Mouse (Mus musculus) intestine, embryonic 15.5 days (tissue): ENCODE measurements around the gene Gm2a. TPM values are rescaled to one million over a fixed set of nuclear protein-coding genes. Genes with fewer than 3 reads are reported as not detected.

Experiments
- ATAC-seq: fragments of 200-750 bp; cut with Nextera tagmentation; 2 replicates; pipeline ENCODE4 v1.8.0; 2017; ENCODE audit warnings: moderate TSS enrichment, moderate library complexity
- H3K27ac ChIP-seq: fragments of 300-500 bp; sonication (generic); 2 replicates; pipeline ENCODE4 v1.5.1; 2015; ENCODE audit warnings: mild to moderate bottlenecking, inconsistent platforms
- H3K27me3 ChIP-seq: fragments of 300-500 bp; sonication (generic); replicated peaks from 2 replicates; pipeline ENCODE4 v1.6.1; 2015; ENCODE audit warnings: inconsistent platforms
- H3K36me3 ChIP-seq: fragments of 300-500 bp; sonication (generic); 2 replicates; pipeline ENCODE4 v1.6.1; 2015; ENCODE audit warnings: inconsistent platforms
- H3K4me1 ChIP-seq: fragments of 300-500 bp; sonication (generic); replicated peaks from 2 replicates; pipeline ENCODE4 v1.6.1; 2015; ENCODE audit warnings: inconsistent platforms
- H3K4me2 ChIP-seq: fragments of 300-500 bp; sonication (generic); replicated peaks from 2 replicates; pipeline ENCODE4 v1.6.1; 2015; ENCODE audit warnings: mild to moderate bottlenecking, inconsistent platforms
- H3K4me3 ChIP-seq: fragments of 300-500 bp; sonication (generic); replicated peaks from 2 replicates; pipeline ENCODE4 v1.5.1; 2015; ENCODE audit warnings: inconsistent platforms
- H3K9ac ChIP-seq: fragments of 300-500 bp; sonication (generic); 2 replicates; pipeline ENCODE4 v1.6.1; 2015; ENCODE audit warnings: inconsistent platforms
- H3K9me3 ChIP-seq: fragments of 300-500 bp; sonication (generic); 2 replicates; pipeline ENCODE4 v1.6.1; 2016; ENCODE audit warnings: inconsistent platforms
- WGBS: fragments of 180-500 bp; shearing (Covaris S2); methylation state at CpG from one replicate; pipeline ENCODE4 v1.1.7; 2015; 5-methylcytosine and 5-hydroxymethylcytosine counted together
- polyA plus RNA-seq: library from polyadenylated mRNA; unstranded; fragments of >200 nt; fragmentation: Nextera tagmentation; extraction: Ambion mirVana; gene quantifications from 2 replicates; pipeline ENCODE4 v1.2.1, GENCODE M21; 2015

The Gm2a gene
- polyA plus RNA-seq, 1 experiment from 2014 or later, result 20.9 TPM

DNA sequence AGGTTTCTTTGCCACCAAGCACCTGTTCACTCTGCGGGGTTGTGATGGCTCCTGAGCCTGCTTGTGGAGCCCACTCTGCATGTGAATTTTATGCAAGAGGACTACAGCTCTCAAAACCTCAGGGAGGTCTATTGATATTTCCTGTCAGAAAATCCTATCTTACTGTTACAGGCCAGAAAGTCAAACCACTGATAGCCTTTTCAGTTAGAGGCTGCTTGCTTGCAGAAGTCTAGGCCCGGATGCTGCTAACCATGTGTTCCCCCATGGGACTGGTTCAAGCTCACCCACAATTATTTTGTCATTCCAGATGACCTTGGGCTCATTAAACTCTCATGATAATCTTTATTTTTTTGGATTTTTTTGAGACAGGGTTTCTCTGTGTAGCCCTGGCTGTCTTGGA lies 19.1 kb downstream of the Gm2a start:
- Histone ChIP-seq H3K27ac (no peak overlapping the region), H3K36me3 (no peaks in the 10 kb centered on the region), H3K4me1 (no peaks in the 10 kb centered on the region), H3K27me3 (no peaks in the 10 kb centered on the region), H3K9me3 (no peaks in the 10 kb centered on the region), H3K4me3 (no peak overlapping the region), H3K9ac (no peak overlapping the region), H3K4me2 (no peak overlapping the region)
- WGBS, result 95% methylated on average over 2 of the region's 2 CpGs
- ATAC-seq, result no peak

DNA sequence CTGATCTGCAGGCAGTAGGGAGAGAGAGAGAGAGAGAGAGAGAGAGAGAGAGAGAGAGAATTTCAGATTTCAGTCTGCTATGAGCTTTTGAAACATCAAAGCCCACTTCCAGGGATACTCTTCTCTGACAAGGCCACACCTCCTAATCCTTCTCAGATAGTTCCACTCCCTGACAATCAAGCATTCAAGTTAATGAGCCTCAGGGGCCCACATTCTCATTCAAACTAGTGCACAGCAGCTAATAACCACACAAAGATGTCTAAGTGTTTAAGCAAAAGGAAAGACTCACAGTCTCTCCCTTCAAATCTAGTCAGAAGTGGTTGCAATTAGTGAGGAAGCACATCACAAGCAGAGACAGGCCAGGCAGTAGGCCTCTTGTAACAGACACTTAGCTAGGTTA lies 22.4 kb downstream of the Gm2a start:
- Histone ChIP-seq H3K27me3 (no peaks in the 10 kb centered on the region), H3K4me3 (no peak overlapping the region), H3K9ac (no peak overlapping the region), H3K36me3 (no peaks in the 10 kb centered on the region), H3K27ac (no peak overlapping the region), H3K4me1 (no peaks in the 10 kb centered on the region), H3K9me3 (no peaks in the 10 kb centered on the region), H3K4me2 (no peak overlapping the region)
- ATAC-seq, result no peak

- no peak for ATAC-seq
- Histone ChIP-seq H3K9ac (no peak overlapping the region), H3K36me3 (no peaks in the 10 kb centered on the region), H3K4me1 (no peaks in the 10 kb centered on the region), H3K27ac (0 out of 2 replicates have a peak overlapping the region, but pooled peaks have one; percentile 51), H3K27me3 (no peaks in the 10 kb centered on the region), H3K4me2 (no peak overlapping the region), H3K9me3 (no peaks in the 10 kb centered on the region), H3K4me3 (no peak overlapping the region)
- WGBS, result 63% methylated on average over 8 of the region's 8 CpGs
These were observed 22.9 kb downstream of the Gm2a start for GRCm38 (mm10) chr11:55120821-55121271.

DNA sequence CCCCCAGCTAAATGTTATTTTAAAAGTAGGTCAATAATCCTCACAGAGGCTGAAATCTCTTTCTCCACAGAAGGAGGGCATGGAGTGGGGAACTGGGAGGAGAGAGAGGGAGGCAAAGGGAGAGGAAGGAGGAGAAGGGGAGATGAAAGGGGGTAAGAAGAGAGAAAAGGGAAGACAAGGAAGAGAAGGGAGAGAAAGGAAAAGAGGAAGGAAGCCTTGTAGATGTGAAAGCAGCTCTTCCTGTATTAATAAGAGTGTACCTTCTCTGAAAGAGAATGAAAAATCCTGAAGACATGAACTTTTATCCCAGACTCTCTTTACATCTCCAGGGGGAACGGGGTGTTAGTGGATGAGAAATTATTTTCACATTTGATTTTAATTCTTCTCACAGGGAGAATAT lies 23.5 kb downstream of the Gm2a start:
- no peaks in the 10 kb centered on the region for H3K36me3 ChIP-seq
- H3K4me1 ChIP-seq, result no peaks in the 10 kb centered on the region
- WGBS, result 89% methylated on average over 1 of the region's 1 CpGs
- ATAC-seq, result no peak
- H3K27me3 ChIP-seq, result no peaks in the 10 kb centered on the region
- no peak overlapping the region for H3K4me2 ChIP-seq
- H3K9ac ChIP-seq, result no peak overlapping the region
- no peak overlapping the region for H3K4me3 ChIP-seq
- H3K27ac ChIP-seq, result no peak overlapping the region
- no peaks in the 10 kb centered on the region for H3K9me3 ChIP-seq

GRCm38 (mm10) chr11:55126663-55127062 lies 28.7 kb downstream of the Gm2a start:
- H3K4me1 ChIP-seq, result no peaks in the 10 kb centered on the region
- H3K9me3 ChIP-seq, result no peaks in the 10 kb centered on the region
- no peak overlapping the region for H3K4me2 ChIP-seq
- no peak overlapping the region for H3K4me3 ChIP-seq
- no peak overlapping the region for H3K9ac ChIP-seq
- no peaks in the 10 kb centered on the region for H3K36me3 ChIP-seq
- no peaks in the 10 kb centered on the region for H3K27me3 ChIP-seq
- WGBS, result 65% methylated on average over 3 of the region's 3 CpGs
- no peak overlapping the region for H3K27ac ChIP-seq
- no peak for ATAC-seq

- Histone ChIP-seq H3K4me1 (no peaks in the 10 kb centered on the region), H3K9me3 (no peaks in the 10 kb centered on the region), H3K4me2 (no peak overlapping the region), H3K36me3 (no peaks in the 10 kb centered on the region), H3K4me3 (no peak overlapping the region), H3K27ac (no peak overlapping the region), H3K27me3 (no peaks in the 10 kb centered on the region), H3K9ac (no peak overlapping the region)
- no peak for ATAC-seq
- WGBS, result 62% methylated on average over 6 of the region's 6 CpGs
These were observed 30.0 kb downstream of the Gm2a start for GRCm38 (mm10) chr11:55127937-55128336.

DNA sequence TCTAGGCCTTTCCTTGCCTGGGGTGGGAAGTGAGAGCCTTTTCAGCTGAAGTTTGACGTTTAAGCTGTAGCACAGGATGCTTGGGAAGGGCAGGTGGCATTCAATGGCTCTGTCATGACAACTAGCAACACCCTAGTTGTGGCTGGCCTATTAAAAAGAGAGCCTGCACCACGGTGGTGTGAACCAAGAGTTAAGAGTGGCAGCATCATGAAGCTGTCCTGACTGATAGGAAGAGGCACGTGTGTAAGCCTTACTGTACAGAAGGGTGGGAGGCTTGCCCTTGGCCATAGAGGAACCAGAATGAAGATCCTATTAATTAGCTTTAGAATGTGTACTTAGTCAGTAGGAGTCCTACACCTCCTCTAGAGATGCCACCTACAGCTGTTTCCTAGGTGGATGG lies 30.5 kb downstream of the Gm2a start:
- 77% methylated on average over 3 of the region's 3 CpGs for WGBS
- ATAC-seq, result no peak
- H3K4me1 ChIP-seq, result no peaks in the 10 kb centered on the region
- H3K27ac ChIP-seq, result no peak overlapping the region
- H3K9ac ChIP-seq, result no peak overlapping the region
- no peaks in the 10 kb centered on the region for H3K27me3 ChIP-seq
- H3K36me3 ChIP-seq, result no peaks in the 10 kb centered on the region
- no peaks in the 10 kb centered on the region for H3K9me3 ChIP-seq
- H3K4me2 ChIP-seq, result no peak overlapping the region
- H3K4me3 ChIP-seq, result no peak overlapping the region

DNA sequence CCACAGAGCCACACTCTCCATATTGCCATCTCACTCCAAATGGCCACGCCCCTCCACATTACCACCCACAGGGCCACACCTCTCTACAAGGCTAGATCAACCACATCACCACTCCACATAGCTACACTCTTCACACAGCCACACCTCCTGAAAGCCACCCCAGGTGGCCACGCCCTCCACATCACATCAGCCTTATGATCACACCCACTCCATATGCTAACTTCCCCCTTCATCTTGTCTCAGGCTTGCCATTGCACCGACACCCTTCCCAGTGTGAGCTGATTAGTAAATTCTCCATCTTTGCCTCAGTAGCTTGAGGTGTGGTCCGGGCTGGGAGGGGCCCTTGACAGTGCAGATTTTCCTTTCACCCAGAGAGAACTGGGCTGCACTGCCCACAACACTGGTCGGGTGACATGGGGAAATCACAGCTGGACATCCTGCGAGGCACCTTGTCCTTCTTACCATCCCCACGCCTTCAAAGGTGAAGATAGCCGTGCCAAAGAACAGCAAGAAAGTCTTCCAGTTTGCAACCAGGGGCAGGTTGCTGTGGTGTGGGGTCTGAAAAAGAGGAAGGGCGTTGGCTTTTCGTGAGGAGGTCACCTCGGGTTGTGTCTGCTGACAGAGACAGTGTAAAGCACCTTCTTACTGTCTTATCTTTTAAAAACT lies 33.3 kb downstream of the Gm2a start:
- Histone ChIP-seq H3K4me1 (no peaks in the 10 kb centered on the region), H3K4me2 (no peak overlapping the region), H3K36me3 (no peaks in the 10 kb centered on the region), H3K4me3 (no peak overlapping the region), H3K27me3 (no peaks in the 10 kb centered on the region), H3K9ac (no peak overlapping the region), H3K9me3 (no peaks in the 10 kb centered on the region), H3K27ac (no peak overlapping the region)
- ATAC-seq, result peak; percentile 63; the same call in 1 of the 2 replicates
- WGBS, result 87% methylated on average over 11 of the region's 11 CpGs

DNA sequence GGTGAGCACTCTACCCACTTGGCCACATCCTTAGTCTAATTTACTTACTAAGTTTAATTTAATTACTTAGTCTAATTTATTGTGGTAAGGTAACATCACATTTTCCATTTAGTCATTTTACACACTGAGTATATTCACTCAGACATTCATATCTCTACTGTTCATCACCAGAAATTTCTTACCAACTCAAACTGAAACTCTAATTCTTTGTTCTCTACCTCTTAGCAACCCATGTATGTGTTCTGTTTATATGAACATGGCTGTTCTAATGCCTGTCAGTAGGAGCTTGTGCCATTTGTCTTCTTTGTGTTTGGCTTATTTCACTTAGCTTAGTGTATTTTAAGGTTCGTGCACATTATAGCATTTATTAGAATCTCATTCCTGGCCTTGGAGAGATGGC lies 34.0 kb downstream of the Gm2a start:
- ATAC-seq, result no peak
- no peak overlapping the region for H3K4me3 ChIP-seq
- H3K27me3 ChIP-seq, result no peaks in the 10 kb centered on the region

GRCm38 (mm10) chr11:55133204-55133603 lies 35.3 kb downstream of the Gm2a start:
- Histone ChIP-seq H3K4me2 (no peak overlapping the region), H3K4me3 (no peak overlapping the region), H3K9me3 (no peaks in the 10 kb centered on the region), H3K4me1 (no peaks in the 10 kb centered on the region), H3K27ac (no peak overlapping the region), H3K27me3 (no peaks in the 10 kb centered on the region), H3K36me3 (no peaks in the 10 kb centered on the region), H3K9ac (no peak overlapping the region)
- 97% methylated on average over 1 of the region's 1 CpGs for WGBS
- no peak for ATAC-seq

More for the DNA sequence above, 34.0 kb downstream of the Gm2a start:
- WGBS, result 62% methylated on average over 1 of the region's 1 CpGs
- no peaks in the 10 kb centered on the region for H3K9me3 ChIP-seq
- H3K4me2 ChIP-seq, result no peak overlapping the region
- H3K27ac ChIP-seq, result no peak overlapping the region
- no peaks in the 10 kb centered on the region for H3K4me1 ChIP-seq
- no peak overlapping the region for H3K9ac ChIP-seq
- no peaks in the 10 kb centered on the region for H3K36me3 ChIP-seq

GRCm38 (mm10) chr11:55134407-55134806 lies 36.5 kb downstream of the Gm2a start:
- H3K27me3 ChIP-seq, result no peaks in the 10 kb centered on the region
- H3K4me2 ChIP-seq, result no peak overlapping the region
- ATAC-seq, result no peak
- no peaks in the 10 kb centered on the region for H3K36me3 ChIP-seq
- H3K4me3 ChIP-seq, result no peak overlapping the region
- H3K4me1 ChIP-seq, result no peaks in the 10 kb centered on the region
- H3K27ac ChIP-seq, result no peak overlapping the region
- no peaks in the 10 kb centered on the region for H3K9me3 ChIP-seq
- WGBS, result 86% methylated on average over 1 of the region's 1 CpGs
- H3K9ac ChIP-seq, result no peak overlapping the region

- no peaks in the 10 kb centered on the region for H3K36me3 ChIP-seq
- H3K9ac ChIP-seq, result no peak overlapping the region
- ATAC-seq, result no peak
- 87% methylated on average over 5 of the region's 5 CpGs for WGBS
- H3K27ac ChIP-seq, result no peak overlapping the region
- no peaks in the 10 kb centered on the region for H3K27me3 ChIP-seq
- no peaks in the 10 kb centered on the region for H3K4me1 ChIP-seq
- H3K4me2 ChIP-seq, result no peak overlapping the region
- no peak overlapping the region for H3K4me3 ChIP-seq
- H3K9me3 ChIP-seq, result no peaks in the 10 kb centered on the region
These were observed 37.0 kb downstream of the Gm2a start for GRCm38 (mm10) chr11:55134871-55135270.

DNA sequence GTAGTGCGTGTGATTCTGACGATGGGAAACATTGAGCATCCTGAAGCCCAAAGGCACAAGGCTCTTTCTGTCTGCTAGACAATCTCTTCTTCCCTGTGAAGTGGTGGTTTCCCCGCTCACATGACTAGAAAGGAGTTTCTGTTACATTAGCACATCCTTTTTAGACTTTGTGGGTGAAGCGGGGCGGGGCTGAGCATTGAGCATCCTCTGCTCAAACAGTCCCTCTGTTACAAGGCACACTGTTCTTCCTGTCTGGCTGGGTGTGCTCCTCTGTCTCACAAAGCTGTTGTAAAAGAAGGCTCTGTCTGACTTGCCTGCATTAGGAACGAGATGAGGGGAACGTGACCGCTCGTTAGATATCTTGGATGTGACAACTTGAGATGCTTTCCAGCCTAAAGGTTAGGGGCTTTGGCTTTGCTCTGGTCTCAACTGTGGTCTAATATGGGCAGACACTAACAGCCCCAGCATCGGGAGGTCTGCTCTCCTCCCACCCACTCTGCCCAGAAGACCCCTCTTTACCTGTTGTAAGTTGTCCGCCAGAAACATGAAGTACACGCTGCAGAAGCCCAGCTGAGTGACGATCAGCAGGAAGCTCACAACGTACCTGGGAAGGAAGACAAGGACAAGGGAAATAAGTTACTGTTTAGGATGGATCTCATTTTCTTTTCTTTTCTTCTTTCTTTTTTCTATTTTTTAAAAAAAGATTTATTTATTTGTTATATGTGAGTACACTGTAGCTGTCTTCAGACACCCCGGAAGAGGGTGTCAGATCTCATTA lies 39.0 kb downstream of the Gm2a start:
- H3K4me2 ChIP-seq, result no peak overlapping the region
- H3K9me3 ChIP-seq, result no peaks in the 10 kb centered on the region
- H3K36me3 ChIP-seq, result no peaks in the 10 kb centered on the region
- ATAC-seq, result no peak
- no peak overlapping the region for H3K4me3 ChIP-seq
- H3K9ac ChIP-seq, result no peak overlapping the region
- 72% methylated on average over 15 of the region's 15 CpGs for WGBS
- no peaks in the 10 kb centered on the region for H3K4me1 ChIP-seq
- H3K27me3 ChIP-seq, result no peaks in the 10 kb centered on the region
- no peak overlapping the region for H3K27ac ChIP-seq
